Mouse (Mus musculus) liver, postnatal 0 days (tissue): ENCODE measurements around the gene Tab2. TPM values are rescaled to one million over a fixed set of nuclear protein-coding genes. Genes with fewer than 3 reads are reported as not detected.

Experiments used
- ATAC-seq: fragments of 200-750 bp; cut with Nextera tagmentation; 2 replicates; pipeline ENCODE4 v1.8.0; 2017; ENCODE audit warnings: mild to moderate bottlenecking, moderate library complexity
- DNase-seq: peaks from one replicate; pipeline ENCODE4 v3.0.0-alpha.2; 2016
- H3K27ac ChIP-seq: fragments of 300-500 bp; sonication (generic); 2 replicates; pipeline ENCODE4 v1.5.1; 2014; ENCODE audit warnings: antibody characterized with exemption, moderate library complexity, mild to moderate bottlenecking, low read depth
- H3K27me3 ChIP-seq: fragments of 300-500 bp; sonication (generic); 2 replicates; pipeline ENCODE4 v1.6.1; 2014; ENCODE audit warnings: low read length, control low read depth, mixed read lengths; ENCODE audit not compliant: insufficient read depth
- H3K36me3 ChIP-seq: fragments of 300-500 bp; sonication (generic); replicated peaks from 2 replicates; pipeline ENCODE4 v1.6.1; 2014; ENCODE audit warnings: mild to moderate bottlenecking, control low read depth, low read length, moderate library complexity, mixed read lengths; ENCODE audit not compliant: insufficient read depth
- H3K4me1 ChIP-seq: fragments of 300-500 bp; sonication (generic); 2 replicates; pipeline ENCODE4 v1.6.1; 2014; ENCODE audit warnings: antibody characterized with exemption, mild to moderate bottlenecking, control low read depth; ENCODE audit not compliant: insufficient read depth
- H3K4me2 ChIP-seq: fragments of 300-500 bp; sonication (generic); 2 replicates; pipeline ENCODE4 v1.6.1; 2014; ENCODE audit warnings: low read depth, mild to moderate bottlenecking, low read length, moderate library complexity, mixed read lengths
- H3K4me3 ChIP-seq: fragments of 300-500 bp; sonication (generic); 2 replicates; pipeline ENCODE4 v1.5.1; 2014; ENCODE audit warnings: low read depth, low read length
- H3K9ac ChIP-seq: fragments of 300-500 bp; sonication (generic); replicated peaks from 2 replicates; pipeline ENCODE4 v1.6.1; 2014; ENCODE audit warnings: mild to moderate bottlenecking, moderate library complexity
- H3K9me3 ChIP-seq: fragments of 300-500 bp; sonication (generic); 2 replicates; pipeline ENCODE4 v1.6.1; 2016; ENCODE audit warnings: mild to moderate bottlenecking, control low read depth, low read length, mixed read lengths
- CTCF ChIP-seq: sonication (generic); IDR thresholded peaks from 2 replicates; pipeline ENCODE4 v1.5.1; 2016; ENCODE audit warnings: antibody characterized with exemption, low read depth
- EP300 ChIP-seq: IDR thresholded peaks from 2 replicates; pipeline ENCODE4 v1.6.1; 2016; ENCODE audit warnings: antibody characterized with exemption, low read depth, mild to moderate bottlenecking
- WGBS: fragments of 180-500 bp; shearing (Covaris S2); extraction: QIAGEN DNeasy Blood & Tissue Kit; methylation state at CpG from one replicate; pipeline ENCODE4 v1.1.7; 2014; ENCODE audit not compliant: insufficient replicate concordance; 5-methylcytosine and 5-hydroxymethylcytosine counted together
- polyA plus RNA-seq: library from polyadenylated mRNA; unstranded; fragments of >200 nt; fragmentation: Nextera tagmentation; extraction: Ambion mirVana; gene quantifications from 2 replicates; pipeline ENCODE4 v1.2.1, GENCODE M21; 2015

Gene Tab2
- polyA plus RNA-seq, 1 experiment from 2014 or later: 11.8 TPM

GRCm38 (mm10) chr10:7864806-7865205 is 91.2 kb downstream of the Tab2 start:
- peaks cover 12% of the 10 kb centered on the region for H3K27me3 ChIP-seq
- no peak overlapping the region for H3K9ac ChIP-seq
- no peaks in the 10 kb centered on the region for H3K9me3 ChIP-seq
- no peaks in the 10 kb centered on the region for H3K36me3 ChIP-seq
- no peak overlapping the region for H3K27ac ChIP-seq
- TF ChIP-seq CTCF (no peak), EP300 (no peak)
- H3K4me1 ChIP-seq: no peaks in the 10 kb centered on the region
- 72% methylated on average over 3 of the region's 3 CpGs for WGBS
- ATAC-seq (no peak), DNase-seq (no peak)
- no peak overlapping the region for H3K4me2 ChIP-seq
- H3K4me3 ChIP-seq: no peak overlapping the region

GRCm38 (mm10) chr10:7864184-7864583 is 91.8 kb downstream of the Tab2 start:
- no peak for ATAC-seq
- Histone ChIP-seq H3K4me1 (no peaks in the 10 kb centered on the region), H3K27me3 (peaks cover 12% of the 10 kb centered on the region), H3K9ac (no peak overlapping the region), H3K36me3 (no peaks in the 10 kb centered on the region), H3K27ac (no peak overlapping the region), H3K4me3 (no peak overlapping the region), H3K4me2 (no peak overlapping the region), H3K9me3 (no peaks in the 10 kb centered on the region)
- peak; percentile 6 for DNase-seq
- 70% methylated on average over 6 of the region's 6 CpGs for WGBS
- no peak for TF ChIP-seq CTCF
- TF ChIP-seq EP300: no peak

- H3K27me3 ChIP-seq: peaks cover 12% of the 10 kb centered on the region
- H3K4me3 ChIP-seq: no peak overlapping the region
- no peak overlapping the region for H3K9ac ChIP-seq
- no peaks in the 10 kb centered on the region for H3K9me3 ChIP-seq
- H3K36me3 ChIP-seq: no peaks in the 10 kb centered on the region
- WGBS: 91% methylated on average over 6 of the region's 6 CpGs
- no peak overlapping the region for H3K4me2 ChIP-seq
- ATAC-seq (no peak), DNase-seq (no peak)
- TF ChIP-seq CTCF: no peak
- TF ChIP-seq EP300: no peak
- no peak overlapping the region for H3K27ac ChIP-seq
- no peaks in the 10 kb centered on the region for H3K4me1 ChIP-seq
Observed at GRCm38 (mm10) chr10:7863411-7863810, 92.6 kb downstream of the Tab2 start.

- no peak overlapping the region for H3K4me2 ChIP-seq
- ATAC-seq (no peak), DNase-seq (peak; percentile 7)
- WGBS: 89% methylated on average over 25 of the region's 25 CpGs
- H3K27ac ChIP-seq: no peak overlapping the region
- H3K9ac ChIP-seq: no peak overlapping the region
- no peaks in the 10 kb centered on the region for H3K36me3 ChIP-seq
- no peaks in the 10 kb centered on the region for H3K9me3 ChIP-seq
- H3K4me3 ChIP-seq: no peak overlapping the region
- peaks cover 5% of the 10 kb centered on the region; the same call in 1 of the 2 replicates for H3K27me3 ChIP-seq
- TF ChIP-seq CTCF: no peak
- no peaks in the 10 kb centered on the region for H3K4me1 ChIP-seq
Observed at GRCm38 (mm10) chr10:7861937-7862657, 93.9 kb downstream of the Tab2 start.

- DNase-seq: no peak
- H3K4me1 ChIP-seq: no peaks in the 10 kb centered on the region
- H3K4me3 ChIP-seq: no peak overlapping the region
- H3K27ac ChIP-seq: no peak overlapping the region
- TF ChIP-seq CTCF: no peak
- H3K27me3 ChIP-seq: 0 out of 2 replicates have a peak, but pooled peaks cover under 1% of the 10 kb centered on the region
- 79% methylated on average over 14 of the region's 14 CpGs for WGBS
- H3K9me3 ChIP-seq: no peaks in the 10 kb centered on the region
- no peak for ATAC-seq
- no peak overlapping the region for H3K9ac ChIP-seq
- no peaks in the 10 kb centered on the region for H3K36me3 ChIP-seq
- no peak overlapping the region for H3K4me2 ChIP-seq
Observed at GRCm38 (mm10) chr10:7861259-7861936, 94.6 kb downstream of the Tab2 start.

- no peaks in the 10 kb centered on the region for H3K4me1 ChIP-seq
- 71% methylated on average over 7 of the region's 7 CpGs for WGBS
- no peak for ATAC-seq
Observed at GRCm38 (mm10) chr10:7860494-7860893, 95.5 kb downstream of the Tab2 start.

More at GRCm38 (mm10) chr10:7860494-7860893, 95.5 kb downstream of the Tab2 start:
- Histone ChIP-seq H3K9me3 (no peaks in the 10 kb centered on the region), H3K27me3 (no peaks in the 10 kb centered on the region), H3K36me3 (no peaks in the 10 kb centered on the region), H3K4me2 (no peak overlapping the region), H3K27ac (no peak overlapping the region), H3K4me3 (no peak overlapping the region), H3K9ac (no peak overlapping the region)
- no peak for TF ChIP-seq CTCF
- no peak for TF ChIP-seq EP300
- peak; percentile 8 for DNase-seq

Other genes starting within 250 kb of the Tab2 start
- 20.1 and 21.2 TPM in 2 replicates for gene Katna1, start 230.2 kb downstream of the Tab2 start, polyA plus RNA-seq
- 78.9 and 80.8 TPM in 2 replicates for gene Ginm1, start 163.4 kb downstream of the Tab2 start, polyA plus RNA-seq
- gene Ppil4, start 163.3 kb downstream of the Tab2 start, polyA plus RNA-seq: 14.1 and 14.2 TPM in 2 replicates
- 0.70 and 0.82 TPM in 2 replicates for gene Zc3h12d, start 123.8 kb downstream of the Tab2 start, polyA plus RNA-seq